Mouse (Mus musculus) kidney, postnatal 4 days (tissue): ENCODE results near the gene Fam131b.
A peak's percentile ranks its signal among the peaks of the same experiment; 100 is the strongest.

Experiments
- DNase-seq, 2 experiments: peaks; one replicate each; pipeline ENCODE4 v3.0.0; 2021; ENCODE audit warnings: mixed read lengths in 2 of 2

The Fam131b gene

DNA sequence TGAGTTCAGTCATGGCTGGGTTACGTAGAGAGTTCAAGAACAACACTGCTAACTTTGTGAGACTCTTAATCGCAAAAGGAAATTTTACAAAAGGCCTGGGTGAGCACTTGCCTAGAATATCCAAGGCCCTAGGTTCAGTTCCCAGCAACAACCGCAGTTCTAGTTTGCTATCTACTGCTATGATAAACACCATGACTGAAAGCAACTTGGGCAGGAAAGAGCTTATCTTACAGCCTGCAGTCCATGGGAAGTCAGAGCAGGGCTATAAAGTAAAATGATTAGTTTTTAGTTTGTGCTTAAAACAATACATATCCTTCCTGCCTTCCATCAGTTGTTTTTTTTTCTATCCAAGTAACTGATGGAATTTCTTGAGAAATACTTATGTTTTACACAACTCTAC, 2.1 kb upstream of the Fam131b start:
- no peak for DNase-seq

DNA sequence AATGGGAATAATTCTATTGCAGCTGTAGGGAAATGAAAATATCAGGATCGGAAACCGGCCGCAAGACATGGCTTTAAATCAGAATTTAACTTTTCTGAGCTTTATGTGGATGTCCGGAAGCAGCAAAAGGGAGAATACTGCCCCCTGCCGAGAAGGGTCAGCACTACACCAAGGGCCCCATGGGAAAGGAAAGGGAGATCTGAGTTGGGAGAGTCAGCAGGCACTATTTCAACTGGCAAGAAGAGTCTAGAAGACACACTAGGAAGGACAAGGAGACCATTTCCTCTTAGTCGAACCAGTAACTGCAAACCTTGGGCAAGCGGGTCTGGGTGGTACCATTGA, 796 bp upstream of the Fam131b start:
- DNase-seq: peak; percentile 86

DNA sequence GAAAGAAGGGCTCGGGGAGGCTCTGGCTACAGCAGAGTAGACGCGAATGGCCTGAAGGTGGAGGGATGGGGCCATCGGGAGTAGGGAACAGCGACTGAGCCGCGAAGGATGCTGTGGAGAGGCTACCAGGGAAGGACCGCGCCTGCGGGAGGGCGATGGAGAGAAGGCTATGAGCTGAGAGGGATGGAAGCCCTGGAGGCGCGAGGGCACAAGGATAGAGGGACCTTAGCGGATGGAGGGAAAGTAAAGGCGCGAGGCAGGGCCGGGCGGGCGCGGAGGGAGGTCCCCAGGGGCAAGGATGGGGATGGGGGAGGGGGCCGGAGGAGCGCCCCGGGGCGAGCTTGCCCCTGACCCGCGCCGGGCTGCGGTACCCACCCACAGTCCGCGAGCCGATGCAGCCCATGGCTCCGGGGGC, 369 bp downstream of the Fam131b start:
- peak; percentile 28 to 35 for DNase-seq

DNA sequence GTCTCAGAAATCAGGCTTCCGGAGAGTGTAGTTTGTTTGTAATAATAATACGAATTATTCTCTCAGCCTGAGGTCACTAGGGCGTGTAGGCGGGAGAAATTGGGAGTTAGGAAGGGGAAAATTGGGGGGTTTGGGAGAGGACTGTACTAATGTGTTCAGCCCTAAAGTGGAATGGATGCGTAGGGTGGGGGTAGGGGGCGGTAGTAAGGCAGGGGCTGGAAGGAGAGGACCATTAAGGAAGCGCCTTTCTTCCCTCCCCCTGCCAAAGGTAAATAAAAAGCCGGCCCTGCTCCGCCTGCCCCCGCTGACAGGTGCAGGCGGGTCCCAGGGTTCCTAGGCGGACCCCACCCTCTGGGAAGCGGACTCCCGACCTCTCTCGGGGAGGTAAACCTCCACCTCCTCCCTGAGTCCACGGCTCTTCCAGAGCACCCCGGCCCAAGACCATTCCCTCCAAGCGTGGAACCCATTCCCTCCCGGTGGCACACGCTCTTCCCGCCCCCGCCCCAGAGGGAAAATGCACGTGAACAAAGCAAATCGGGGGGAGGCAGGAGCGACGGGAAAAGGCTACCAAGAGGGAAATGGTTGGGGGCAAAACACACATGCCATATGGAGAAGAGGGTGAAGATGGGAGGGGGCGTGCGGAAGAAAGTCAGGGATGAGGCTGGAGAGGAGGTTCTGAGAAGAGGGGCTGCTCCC, 924 bp downstream of the Fam131b start:
- no peak for DNase-seq

DNA sequence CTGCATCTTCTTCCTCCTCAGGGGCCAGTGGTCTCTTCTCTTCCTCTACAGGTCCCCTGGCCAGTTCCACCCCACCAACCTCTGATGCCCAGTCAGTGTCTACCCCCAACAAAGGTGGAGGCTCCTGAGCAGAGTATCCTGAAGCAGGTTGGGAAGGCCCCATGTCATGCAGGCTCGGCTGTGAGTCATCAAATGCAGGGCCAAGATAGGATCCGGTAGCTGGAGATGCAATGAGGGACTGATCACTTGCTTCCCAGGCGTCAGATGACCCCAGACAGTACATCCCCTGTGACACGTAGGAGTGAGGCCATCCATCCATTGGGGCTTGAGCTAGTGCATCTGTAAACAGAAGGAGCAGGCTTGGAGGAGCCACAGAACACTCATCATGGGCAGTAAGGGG, 6.2 kb downstream of the Fam131b start:
- DNase-seq: no peak

GRCm38 (mm10) chr6:42310427-42311053, 13.9 kb downstream of the Fam131b start:
- DNase-seq: no peak

DNA sequence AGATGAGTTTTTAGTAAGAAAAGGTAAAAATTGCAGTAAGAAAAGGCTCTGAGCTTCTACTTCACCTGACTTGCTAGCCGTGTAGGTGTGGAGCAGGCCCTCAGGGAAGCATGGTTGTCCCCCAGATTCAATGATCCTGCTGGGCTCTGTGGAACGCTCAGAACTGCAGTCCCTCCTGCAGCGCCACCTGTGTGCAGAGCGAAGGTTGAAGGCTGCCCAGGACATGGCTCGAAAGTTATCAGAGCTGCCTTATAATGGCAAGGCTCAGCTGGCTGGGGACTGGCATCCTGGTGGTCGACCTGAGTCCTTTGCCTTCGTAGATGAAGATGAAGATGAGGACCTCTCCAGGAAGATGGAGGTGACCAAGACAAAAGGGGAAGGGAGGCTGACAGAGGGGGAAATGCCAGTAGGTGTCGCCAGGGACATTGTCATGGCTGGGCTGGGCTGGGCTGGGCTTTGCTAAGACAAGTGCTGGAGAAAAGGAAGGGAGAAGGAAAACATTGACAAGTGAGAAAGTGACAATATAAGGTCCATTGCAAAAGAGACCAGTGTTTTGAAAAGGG, 14.5 kb downstream of the Fam131b start:
- peak; percentile 17 to 27 for DNase-seq

DNA sequence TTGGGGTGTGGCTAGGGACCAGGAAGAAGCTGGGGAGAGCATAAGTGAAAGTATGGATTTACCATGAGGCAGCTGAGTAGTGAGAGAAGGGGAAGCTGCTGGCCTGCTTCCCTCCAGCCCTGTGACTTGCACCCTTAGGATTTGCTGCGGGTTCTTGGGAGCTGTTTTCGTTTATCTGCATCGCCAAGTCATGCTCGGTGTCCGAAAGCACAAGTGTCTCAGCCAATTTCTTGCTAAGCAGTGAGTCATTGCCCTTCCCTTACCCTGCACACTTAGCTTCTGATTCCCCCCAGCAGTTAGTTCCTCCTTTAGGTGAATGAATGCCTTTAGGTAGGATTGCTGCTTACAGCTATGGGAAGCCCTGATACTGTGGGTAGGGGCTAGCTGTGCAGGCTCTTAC, 25.1 kb downstream of the Fam131b start:
- no peak for DNase-seq

DNA sequence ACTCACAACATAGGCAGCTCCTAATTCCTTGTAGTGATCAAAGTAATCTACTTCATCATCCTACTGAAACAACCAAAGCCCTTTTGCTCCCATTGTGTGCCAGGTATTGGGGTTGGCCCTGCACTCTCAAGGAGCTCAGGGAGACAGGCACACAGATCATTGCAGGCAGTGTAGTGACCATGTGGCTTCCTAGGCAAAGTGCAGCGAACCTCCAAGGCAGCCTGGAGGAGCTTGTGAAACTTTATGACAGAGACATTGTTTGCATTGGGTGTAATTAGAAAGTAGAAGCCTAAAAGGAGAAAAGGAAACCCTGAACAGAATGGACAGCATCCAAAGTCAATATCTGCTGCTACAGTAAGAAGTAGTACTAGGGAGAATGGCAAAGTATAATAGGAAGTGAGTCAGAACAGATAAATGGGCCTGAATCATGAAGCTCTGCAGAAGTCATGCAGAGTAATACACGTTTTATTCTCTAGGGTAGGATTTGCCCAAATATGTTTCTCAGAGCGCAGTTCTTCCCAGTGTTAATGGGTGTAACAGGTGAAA, 28.8 kb downstream of the Fam131b start:
- no peak for DNase-seq

GRCm38 (mm10) chr6:42293327-42293726, 31.1 kb downstream of the Fam131b start:
- no peak for DNase-seq

DNA sequence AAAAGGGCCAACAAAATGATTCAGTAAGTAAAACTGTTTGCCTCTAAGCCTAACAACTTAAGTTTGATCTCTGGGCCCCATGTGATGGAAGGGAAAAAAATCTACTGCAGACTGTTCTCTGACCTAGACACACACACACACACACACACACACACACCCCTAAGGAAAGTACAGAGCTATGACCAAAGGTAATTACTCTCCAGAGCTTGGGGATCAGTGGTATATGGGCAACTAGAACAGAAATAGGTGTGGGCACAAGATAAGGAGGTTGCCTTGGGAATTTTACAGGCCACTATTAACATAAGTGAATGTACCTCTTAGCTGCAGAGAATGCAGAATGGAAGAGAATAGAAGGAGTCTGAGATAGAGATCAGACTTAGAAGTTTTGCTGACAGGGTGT, 36.9 kb downstream of the Fam131b start:
- DNase-seq: no peak

DNA sequence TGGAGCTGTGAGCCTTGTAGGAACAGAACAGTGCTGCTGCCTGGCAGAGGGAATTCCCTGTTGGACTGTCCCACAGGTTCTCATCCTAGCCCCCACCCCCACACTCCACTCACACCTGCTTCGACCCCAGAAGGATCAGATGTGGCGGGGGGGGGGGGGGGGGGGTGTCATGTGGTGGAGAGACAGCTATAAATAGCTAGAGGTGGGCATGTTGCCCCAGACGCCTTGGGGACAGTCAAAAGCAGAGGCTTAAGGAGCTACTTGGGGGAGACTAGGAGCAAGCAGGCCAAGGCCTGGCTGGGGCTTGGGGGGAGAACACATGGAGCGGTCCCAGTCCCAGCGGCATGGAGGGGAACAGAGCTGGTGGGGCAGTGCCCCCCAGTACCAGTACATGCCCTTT, 38.0 kb downstream of the Fam131b start, which contains the start of gene Clcn1:
TSS of gene Clcn1 (plus strand) at position 238 of the 400 bp plus-strand sequence.
- DNase-seq: no peak

- no peak for DNase-seq
Observed at GRCm38 (mm10) chr6:42282865-42283528, 41.4 kb downstream of the Fam131b start.

DNA sequence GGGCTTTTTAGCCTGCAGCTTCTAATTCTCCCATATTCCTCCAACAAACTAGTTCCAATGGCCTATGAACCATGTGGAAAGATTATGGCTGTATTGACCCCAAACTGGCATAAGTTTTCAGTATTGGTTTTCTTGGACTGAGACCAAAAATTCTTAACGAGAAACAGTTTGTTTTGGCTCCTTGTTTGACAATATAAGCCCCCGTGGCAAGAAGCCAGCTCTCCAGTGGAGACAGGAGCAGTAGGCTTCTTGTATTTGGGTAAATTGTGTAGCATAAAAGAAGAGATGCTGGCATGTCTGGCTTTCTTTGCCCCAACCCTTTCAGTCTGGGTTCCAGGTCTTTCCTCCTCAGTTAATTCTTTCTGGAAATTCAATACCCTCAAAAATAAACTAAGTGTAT, 48.3 kb downstream of the Fam131b start:
- peak; percentile 64 to 66 for DNase-seq

- no peak for DNase-seq
Observed at GRCm38 (mm10) chr6:42270817-42271216, 53.6 kb downstream of the Fam131b start.

GRCm38 (mm10) chr6:42265391-42266330, 58.8 kb downstream of the Fam131b start:
- peak in 1 of 2 experiments; percentile 15 for DNase-seq
